Mouse (Mus musculus) lung, adult 2 months (tissue): ENCODE measurements around the gene Rab5c.

ENCODE experiments used
- CTCF ChIP-seq: fragments of 200-500 bp; IDR thresholded peaks from 2 replicates; pipeline ENCODE4 v1.5.1; 2011; ENCODE audit warnings: mild to moderate bottlenecking, low read length, control low read depth; ENCODE audit not compliant: insufficient read depth
- POLR2A ChIP-seq: fragments of 200-500 bp; IDR thresholded peaks from 2 replicates; pipeline ENCODE4 v1.6.1; 2011; ENCODE audit warnings: low read depth, mild to moderate bottlenecking, control low read depth, low read length, borderline replicate concordance; ENCODE audit errors: extremely low read depth

- TF ChIP-seq POLR2A (no peak), CTCF (no peak)
Observed at GRCm38 (mm10) chr11:100766726-100767125, 28.7 kb upstream of the Rab5c start.
